Mouse (Mus musculus): Measurements from ENCODE around the gene Lix1l.
A peak's percentile ranks its signal among the peaks of the same experiment; 100 is the strongest.
"Not testable (repeated sequence)": the region's sequence is repeated elsewhere in the genome, so short reads cannot be mapped to it uniquely, and the experiment has no call there.

Gene Lix1l

DNA sequence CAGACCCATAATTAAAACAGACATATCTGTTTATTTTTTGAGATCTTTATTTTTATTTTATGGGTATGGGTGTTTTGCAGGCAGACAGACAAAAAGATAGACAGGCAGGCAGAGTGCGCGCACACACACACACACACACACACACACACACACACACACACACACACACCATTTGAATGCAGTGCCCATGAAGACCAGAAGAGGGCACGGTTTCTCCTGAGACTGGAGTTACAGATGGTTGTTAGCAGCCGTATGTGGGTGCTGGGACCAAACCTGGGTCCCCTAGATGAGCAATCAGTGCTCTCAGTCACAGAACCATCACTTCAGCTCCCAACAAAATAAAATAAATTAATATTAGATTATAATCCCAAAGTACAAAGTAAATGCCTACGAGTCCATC is 17.6 kb upstream of the Lix1l start:
- no peak for DNase-seq (ENCODE audit: low spot score)

GRCm38 (mm10) chr3:96590657-96591056 is 10.3 kb upstream of the Lix1l start:
- DNase-seq (ENCODE audit: low spot score): no peak

DNA sequence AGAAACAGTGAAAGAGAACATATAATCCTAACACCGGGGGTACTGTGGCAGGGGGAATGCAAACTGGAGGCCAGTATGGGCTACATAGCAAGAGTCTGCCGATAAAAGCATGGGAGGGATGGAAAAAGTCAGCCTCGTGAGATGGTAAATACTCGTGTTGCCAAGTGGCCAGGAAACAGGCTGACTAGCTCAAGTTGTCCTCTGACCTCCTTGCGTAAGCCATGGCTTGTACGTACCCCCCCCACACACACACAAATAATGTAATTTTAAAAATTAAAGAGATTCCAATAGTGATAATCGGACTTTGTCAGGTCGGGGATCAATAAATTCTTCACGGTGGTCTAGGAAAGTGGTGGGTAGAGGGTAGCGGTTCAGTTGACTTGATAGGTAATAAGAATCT is 7.6 kb upstream of the Lix1l start:
- DNase-seq (ENCODE audit: low spot score): no peak

GRCm38 (mm10) chr3:96593790-96594560 is 7.0 kb upstream of the Lix1l start, which contains the start of gene Polr3gl:
Polr3gl (minus strand) TSS chr3:96594181.
- peak; percentile 95 for DNase-seq (ENCODE audit: low spot score)

GRCm38 (mm10) chr3:96594851-96595250 is 6.1 kb upstream of the Lix1l start:
- DNase-seq (ENCODE audit: low spot score): no peak

DNA sequence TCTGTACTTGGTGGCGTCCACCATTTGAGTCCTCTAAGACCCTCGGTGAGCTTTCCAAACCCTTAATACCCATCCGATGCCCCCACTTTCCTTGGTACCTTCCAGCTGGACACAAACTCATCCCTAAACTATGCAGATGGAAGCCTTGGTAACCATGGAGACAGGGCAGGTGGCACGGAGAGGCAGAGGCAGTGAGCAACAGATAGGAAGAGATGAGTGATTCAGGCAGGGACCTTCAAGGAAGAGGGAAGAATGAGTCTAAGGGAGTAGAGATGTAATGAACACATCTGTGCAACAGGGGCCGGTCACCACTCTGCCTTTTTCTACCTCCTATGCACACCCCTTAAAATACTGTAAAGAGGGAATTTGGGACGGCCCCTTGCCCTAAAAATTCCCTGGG is 5.3 kb upstream of the Lix1l start:
- no peak for DNase-seq (ENCODE audit: low spot score)

- DNase-seq (ENCODE audit: low spot score): no peak
These were observed 4.7 kb upstream of the Lix1l start, which contains the start of gene Ankrd34a for GRCm38 (mm10) chr3:96596228-96596707. Ankrd34a (plus strand) TSS chr3:96596636.

GRCm38 (mm10) chr3:96596855-96597254 is 4.1 kb upstream of the Lix1l start:
- no peak for DNase-seq (ENCODE audit: low spot score)

- DNase-seq (ENCODE audit: low spot score): no peak
These were observed 3.5 kb upstream of the Lix1l start for GRCm38 (mm10) chr3:96597435-96597891.

- peak; percentile 66 for DNase-seq (ENCODE audit: low spot score)
These were observed 2.5 kb upstream of the Lix1l start for GRCm38 (mm10) chr3:96598156-96599068.

- DNase-seq (ENCODE audit: low spot score): no peak
These were observed 1.9 kb upstream of the Lix1l start for GRCm38 (mm10) chr3:96599069-96599393.

- no peak for DNase-seq (ENCODE audit: low spot score)
These were observed 1.5 kb upstream of the Lix1l start for GRCm38 (mm10) chr3:96599411-96599810.

GRCm38 (mm10) chr3:96601251-96601787 is 370 bp downstream of the Lix1l start:
- DNase-seq (ENCODE audit: low spot score): peak; percentile 79

GRCm38 (mm10) chr3:96601941-96602703 is 1.2 kb downstream of the Lix1l start:
- DNase-seq (ENCODE audit: low spot score): peak; percentile 51

- DNase-seq (ENCODE audit: low spot score): no peak
These were observed 1.7 kb downstream of the Lix1l start for GRCm38 (mm10) chr3:96602704-96603084.

GRCm38 (mm10) chr3:96603311-96603710 is 2.4 kb downstream of the Lix1l start:
- no peak for DNase-seq (ENCODE audit: low spot score)

- not testable (repeated sequence) for DNase-seq (ENCODE audit: low spot score)
These were observed 5.1 kb downstream of the Lix1l start for GRCm38 (mm10) chr3:96606007-96606406.

GRCm38 (mm10) chr3:96606618-96607017 is 5.7 kb downstream of the Lix1l start:
- no peak for DNase-seq (ENCODE audit: low spot score)

DNA sequence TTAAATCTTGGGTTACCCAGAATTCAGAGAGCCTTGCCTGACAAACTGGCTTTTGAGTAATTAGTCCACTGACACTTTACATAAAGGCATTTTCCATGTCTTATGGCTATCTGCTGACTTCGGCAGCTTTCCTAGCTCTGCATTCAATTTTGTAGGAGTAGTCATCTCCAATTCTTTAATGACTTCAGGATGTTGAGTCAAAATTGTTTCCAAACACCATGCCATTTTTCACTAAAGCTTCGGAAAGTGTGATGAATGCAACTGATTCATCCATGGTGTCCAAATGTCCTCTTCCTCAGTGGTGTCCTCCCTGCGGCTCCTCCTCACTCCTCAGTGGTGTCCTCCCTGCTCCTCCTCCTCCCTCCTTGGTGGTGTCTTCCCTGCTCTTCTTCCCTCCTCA is 17.0 kb downstream of the Lix1l start:
- no peak for DNase-seq (ENCODE audit: low spot score)

- no peak for DNase-seq (ENCODE audit: low spot score)
These were observed 22.3 kb downstream of the Lix1l start for GRCm38 (mm10) chr3:96623201-96623600.

DNA sequence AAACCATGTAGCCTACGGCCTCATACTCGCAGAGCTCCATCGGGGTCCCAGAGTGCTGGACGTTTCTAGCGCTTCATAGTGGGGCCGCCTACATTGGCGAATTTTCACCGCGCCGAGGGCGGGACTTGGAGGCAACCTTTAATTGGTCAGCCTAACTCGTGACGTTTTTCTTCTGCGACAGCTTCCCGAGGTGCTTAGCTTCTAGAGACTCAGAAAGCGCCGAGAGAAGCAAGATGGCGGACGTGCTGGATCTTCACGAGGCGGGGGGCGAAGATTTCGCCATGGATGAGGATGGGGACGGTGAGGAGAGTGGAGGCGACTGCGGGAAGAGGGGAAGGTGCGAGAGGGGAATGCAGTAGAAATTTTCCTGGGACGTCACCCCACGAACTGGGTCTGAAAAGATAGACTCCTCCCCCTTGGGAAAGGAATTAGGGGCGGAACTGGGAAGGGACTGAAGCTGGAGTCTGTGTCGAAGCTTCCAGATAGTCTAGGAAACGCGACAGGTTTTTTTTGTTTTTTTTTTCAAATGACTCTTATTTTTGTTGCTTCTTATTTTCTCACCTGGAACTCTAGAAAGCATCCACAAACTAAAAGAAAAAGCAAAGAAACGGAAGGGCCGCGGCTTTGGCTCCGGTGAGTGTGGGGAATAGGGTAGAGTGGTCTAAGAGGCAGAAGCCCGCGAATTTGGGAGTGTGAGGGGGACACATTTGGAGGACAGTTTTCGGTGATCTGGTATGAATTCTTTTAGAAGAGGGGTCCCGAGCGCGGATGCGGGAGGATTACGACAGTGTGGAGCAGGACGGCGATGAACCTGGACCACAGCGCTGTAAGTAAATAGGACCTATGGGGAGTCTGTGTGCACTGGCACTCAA is 29.0 kb downstream of the Lix1l start, which contains the start of gene Rbm8a:
TSS of gene Rbm8a (plus strand) at position 205 of the 872 bp plus-strand sequence.
- DNase-seq (ENCODE audit: low spot score): peak; percentile 96

All from urinary bladder, postnatal 14 days (tissue).